9 mouse cellular contexts compared by ENCODE assay signal in genomic region chr4:136202509-136202908, GRCm38 (mm10). TPM values are rescaled to one million over a fixed set of nuclear protein-coding genes. Genes with fewer than 3 reads are reported as not detected.
DNase-seq lines count a peak whose midpoint lies in the region; ATAC-seq lines count a peak whose summit lies in the region.
"Had no signal": no experiment of that assay in that cellular context is flagged by ENCODE, and none has a peak within 500 bp of the region (broad histone marks: within the 10 kb centered on the region; RNA-seq: fewer than 3 reads in every experiment).

No protein-coding gene starts in this region.

- H3K36me3 ChIP-seq in hindbrain, embryonic 14.5 days (replicated peaks; ENCODE audit: control insufficient read depth, insufficient read depth): no peaks in the 10 kb centered on the region
- H3K36me3 ChIP-seq in hindbrain, embryonic 12.5 days: no peaks in the 10 kb centered on the region

- H3K9me3 ChIP-seq in hindbrain, embryonic 14.5 days (ENCODE audit: control insufficient read depth, low read length): no peaks in the 10 kb centered on the region
- H3K9me3 ChIP-seq in hindbrain, embryonic 12.5 days (replicated peaks): no peaks in the 10 kb centered on the region

- DNase-seq in hindbrain, embryonic 14.5 days (ENCODE audit: low spot score): peak; percentile 85
- DNase-seq in CD8-positive naive resting alpha-beta T cell, adult 2 months (ENCODE audit: low read depth in 2 of 2, low spot score in 2 of 2): peak; percentile 62 to 69
- peak; percentile 65 to 80 for DNase-seq in adrenal gland, adult 18-20 months (ENCODE audit: low spot score in 2 of 2)
- peak; percentile 90 for DNase-seq in gastrocnemius, postnatal 10 days
- peak; percentile 85 for DNase-seq in left cerebral cortex, postnatal 4 days
- peak; percentile 68 for DNase-seq in ovary, postnatal 36 days (ENCODE audit: low spot score)
- DNase-seq in yolk sac, embryonic 10.5 days (ENCODE audit: low spot score): peak; percentile 68

- H3K4me3 ChIP-seq in hindbrain, embryonic 14.5 days (replicated peaks; ENCODE audit: low read length): no peak overlapping the region
- no peak overlapping the region for H3K4me3 ChIP-seq in hindbrain, embryonic 12.5 days
- H3K4me3 ChIP-seq: myocyte had no signal

- intact Hi-C loops in left cerebral cortex, postnatal 4 days (cut with DNase I): loop anchor here (5.0 kb wide), 1 partner anchor 40 kb away; no protein-coding TSS in a partner anchor

- no peak for ATAC-seq in hindbrain, embryonic 14.5 days (ENCODE audit: low FRiP score)
- no peak for ATAC-seq in hindbrain, embryonic 12.5 days (ENCODE audit: low FRiP score)

- H3K9ac ChIP-seq in hindbrain, embryonic 14.5 days: no peak overlapping the region
- H3K9ac ChIP-seq in hindbrain, embryonic 12.5 days: no peak overlapping the region

- H3K4me1 ChIP-seq in hindbrain, embryonic 14.5 days (replicated peaks; ENCODE audit: control insufficient read depth, insufficient read depth, low read length): peaks cover 8% of the 10 kb centered on the region
- peaks cover 11% of the 10 kb centered on the region for H3K4me1 ChIP-seq in hindbrain, embryonic 12.5 days

- no peak overlapping the region for H3K4me2 ChIP-seq in hindbrain, embryonic 14.5 days (replicated peaks)
- H3K4me2 ChIP-seq in hindbrain, embryonic 12.5 days (replicated peaks): no peak overlapping the region

- no peak overlapping the region for H3K27ac ChIP-seq in hindbrain, embryonic 14.5 days
- no peak overlapping the region for H3K27ac ChIP-seq in hindbrain, embryonic 12.5 days

- WGBS in hindbrain, embryonic 14.5 days: 4% methylated on average over 9 of the region's 9 CpGs
- 3% methylated on average over 9 of the region's 9 CpGs for WGBS in hindbrain, embryonic 12.5 days

- no peaks in the 10 kb centered on the region for H3K27me3 ChIP-seq in hindbrain, embryonic 14.5 days (ENCODE audit: control insufficient read depth, insufficient read depth, low read length)
- H3K27me3 ChIP-seq in hindbrain, embryonic 12.5 days: peaks cover 9% of the 10 kb centered on the region; the same call in 1 of the 2 replicates

RNA-seq across cellular contexts. Expression of gene Asap3, which starts 3.7 kb away (rescaled TPM):
- polyA plus RNA-seq in hindbrain, embryonic 14.5 days (2014; fragmentation: Nextera tagmentation; extraction: Ambion mirVana): 4.9 TPM in 2 replicates
- 11.6 and 11.8 TPM in 2 replicates for polyA plus RNA-seq in hindbrain, embryonic 12.5 days (2016; fragmentation: Nextera tagmentation; extraction: Ambion mirVana)
- total RNA-seq in adrenal gland, adult 18-20 months (2021): 1 to 10 TPM; 1.6 to 2.8 TPM
- total RNA-seq in gastrocnemius, postnatal 10 days (2021): 10 to 100 TPM in 1 of 2 experiments, 1 to 10 TPM in 1; 7.2 to 10.1 TPM
- total RNA-seq in left cerebral cortex, postnatal 4 days (2021): 1 to 10 TPM; 4.2 to 4.9 TPM

RNA-seq across cellular contexts. Expression of gene E2f2, which starts 30.3 kb away (rescaled TPM):
- polyA plus RNA-seq in hindbrain, embryonic 14.5 days (2014; fragmentation: Nextera tagmentation; extraction: Ambion mirVana): 1.2 and 1.3 TPM in 2 replicates
- polyA plus RNA-seq in hindbrain, embryonic 12.5 days (2016; fragmentation: Nextera tagmentation; extraction: Ambion mirVana): 7.0 and 7.9 TPM in 2 replicates
- 1 to 10 TPM; 1.9 to 3.2 TPM for total RNA-seq in adrenal gland, adult 18-20 months (2021)
- total RNA-seq in gastrocnemius, postnatal 10 days (2021): 10 to 100 TPM in 1 of 2 experiments, 1 to 10 TPM in 1; 6.9 to 11.0 TPM
- total RNA-seq in left cerebral cortex, postnatal 4 days (2021): 1 to 10 TPM; 1.4 to 1.5 TPM

RNA-seq across cellular contexts. Expression of gene Tcea3, which starts 45.0 kb away (rescaled TPM):
- polyA plus RNA-seq in hindbrain, embryonic 14.5 days (2014; fragmentation: Nextera tagmentation; extraction: Ambion mirVana): 1.2 and 2.0 TPM in 2 replicates
- polyA plus RNA-seq in hindbrain, embryonic 12.5 days (2016; fragmentation: Nextera tagmentation; extraction: Ambion mirVana): 5.0 and 7.2 TPM in 2 replicates
- total RNA-seq in adrenal gland, adult 18-20 months (2021): 1 to 10 TPM; 1.5 to 4.7 TPM
- total RNA-seq in gastrocnemius, postnatal 10 days (2021): 100 to 1,000 TPM; 199 to 247 TPM
- 1 to 10 TPM in 1 of 2 experiments, under 1 TPM in 1; 0.92 to 1.2 TPM for total RNA-seq in left cerebral cortex, postnatal 4 days (2021)

RNA-seq across cellular contexts. Expression of gene Id3, which starts 59.2 kb away (rescaled TPM):
- polyA plus RNA-seq in hindbrain, embryonic 14.5 days (2014; fragmentation: Nextera tagmentation; extraction: Ambion mirVana): 194 and 206 TPM in 2 replicates
- 372 and 426 TPM in 2 replicates for polyA plus RNA-seq in hindbrain, embryonic 12.5 days (2016; fragmentation: Nextera tagmentation; extraction: Ambion mirVana)
- 10 to 100 TPM; 47.4 to 77.7 TPM for total RNA-seq in adrenal gland, adult 18-20 months (2021)
- 10 to 100 TPM; 33.3 to 48.8 TPM for total RNA-seq in gastrocnemius, postnatal 10 days (2021)
- total RNA-seq in left cerebral cortex, postnatal 4 days (2021): 10 to 100 TPM; 50.9 to 52.7 TPM

Comparison
In these comparisons a context has a peak if more than half of its experiments do, and no peak if none do; other contexts are left out.
1. RNA of gene Tcea3, which starts 45.0 kb away (total RNA-seq): 199 to 247 TPM in gastrocnemius, postnatal 10 days; 1.5 to 4.7 TPM in adrenal gland, adult 18-20 months and 0.92 to 1.2 TPM in left cerebral cortex, postnatal 4 days; every median in the first group is over 10 times any median in the second.
2. Peak in every context shown above with its lines, with median percentiles within 50 percentile points of each other: DNase-seq.